Mouse (Mus musculus) left cerebral cortex, adult 18-20 months (tissue): ENCODE measurements at regions not wholly inside any gene's neighbourhood (a gene's known extent, or its start where the extent isn't known, plus 50 kb on each side); places are given as distances from the start of the nearest gene placed in this dataset.

ENCODE experiments used
- DNase-seq, 2 experiments: peaks; one replicate each; pipeline ENCODE4 v3.0.0; 2021 to 2022; ENCODE audit warnings: low spot score in 2 of 2, mixed read lengths in 1 of 2

- DNase-seq: no peak
Measured at GRCm38 (mm10) chr11:113085556-113085955, 303.5 kb downstream of the Sox9 start.

GRCm38 (mm10) chr11:113087084-113087483 is 305.1 kb downstream of the Sox9 start:
- peak in 1 of 2 experiments; percentile 25 for DNase-seq

- peak in 1 of 2 experiments; percentile 22 for DNase-seq
Measured at GRCm38 (mm10) chr11:113089637-113090351, 307.8 kb downstream of the Sox9 start.

- DNase-seq: no peak
Measured at GRCm38 (mm10) chr11:113091901-113092568, 310.0 kb downstream of the Sox9 start.

- no peak for DNase-seq
Measured at GRCm38 (mm10) chr11:113093895-113094445, 311.9 kb downstream of the Sox9 start.

GRCm38 (mm10) chr11:113095625-113096024 is 313.6 kb downstream of the Sox9 start:
- DNase-seq: no peak

GRCm38 (mm10) chr11:113096209-113096608 is 314.2 kb downstream of the Sox9 start:
- DNase-seq: no peak

GRCm38 (mm10) chr11:113098360-113098759 is 316.3 kb downstream of the Sox9 start:
- no peak for DNase-seq

- DNase-seq: no peak
Measured at GRCm38 (mm10) chr11:113100800-113101199, 318.8 kb downstream of the Sox9 start.

GRCm38 (mm10) chr11:113101534-113101933 is 319.5 kb downstream of the Sox9 start:
- no peak for DNase-seq

GRCm38 (mm10) chr11:113103161-113103845 is 321.3 kb downstream of the Sox9 start:
- DNase-seq: no peak

GRCm38 (mm10) chr11:113105371-113105770 is 323.3 kb downstream of the Sox9 start:
- no peak for DNase-seq

- no peak for DNase-seq
Measured at GRCm38 (mm10) chr11:113107205-113107844, 325.3 kb downstream of the Sox9 start.

- no peak for DNase-seq
Measured at GRCm38 (mm10) chr11:113107966-113108699, 326.1 kb downstream of the Sox9 start.

GRCm38 (mm10) chr11:113109096-113109495 is 327.1 kb downstream of the Sox9 start:
- DNase-seq: no peak

GRCm38 (mm10) chr11:113113220-113113817 is 331.3 kb downstream of the Sox9 start:
- no peak for DNase-seq

GRCm38 (mm10) chr11:113117179-113117898 is 335.3 kb downstream of the Sox9 start:
- no peak for DNase-seq

GRCm38 (mm10) chr11:113120570-113120969 is 338.5 kb downstream of the Sox9 start:
- no peak for DNase-seq

GRCm38 (mm10) chr11:113121307-113121706 is 339.3 kb downstream of the Sox9 start:
- no peak for DNase-seq

- DNase-seq: no peak
Measured at GRCm38 (mm10) chr11:113122137-113122536, 340.1 kb downstream of the Sox9 start.
